Mouse (Mus musculus): ENCODE measurements at regions not wholly inside any gene's neighbourhood (a gene's known extent, or its start where the extent isn't known, plus 50 kb on each side); places are given as distances from the start of the nearest gene placed in this dataset.

DNA sequence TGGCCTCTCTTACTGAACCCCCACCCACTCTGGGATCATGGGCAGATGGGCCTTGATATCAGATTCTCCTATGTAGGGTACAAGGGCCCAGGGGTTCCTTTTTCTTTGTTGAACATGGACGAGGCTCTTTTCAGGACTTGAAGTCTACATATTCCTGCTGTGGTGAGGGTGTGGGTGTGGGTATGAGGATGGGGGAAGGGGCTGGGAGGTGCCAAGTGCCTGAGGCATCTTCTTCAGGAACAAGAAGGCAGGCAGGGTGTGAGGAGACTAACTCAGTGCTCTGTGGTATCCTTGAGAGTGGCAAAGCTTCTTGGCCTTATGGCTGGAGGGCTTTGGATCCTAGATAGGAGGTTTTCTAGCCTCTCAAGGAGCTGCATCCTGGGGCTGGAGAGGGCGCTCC, 140.0 kb downstream of the 9530068E07Rik start:
- DNase-seq (ENCODE audit: extremely low spot score in 1 of 2, low spot score in 2 of 2), result no peak
- intact Hi-C loops (cut with DNase I), result loop anchor here (5.0 kb wide), 1 partner anchor 66 kb away; no protein-coding TSS in a partner anchor

DNA sequence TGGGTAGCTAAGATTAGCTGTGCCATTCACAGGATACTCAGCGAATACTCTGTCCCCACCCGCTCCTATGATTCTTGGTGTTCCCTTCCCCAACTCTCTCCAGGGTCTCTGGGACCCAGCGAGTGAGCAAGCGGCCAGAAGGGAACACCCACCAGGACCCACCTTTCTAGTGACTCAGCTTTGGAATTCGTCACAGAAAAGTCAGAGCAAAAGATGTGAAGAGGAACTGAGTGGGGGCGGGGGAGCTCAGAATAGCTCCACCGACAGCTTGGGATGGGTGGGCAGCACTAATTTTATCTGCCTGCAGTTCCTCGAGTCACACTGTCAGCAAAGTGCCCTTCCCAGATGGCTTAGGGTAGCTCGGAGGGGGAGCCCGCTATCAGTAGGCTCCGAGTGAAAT, 140.6 kb downstream of the 9530068E07Rik start:
- intact Hi-C loops (cut with DNase I), result loop anchor here (5.0 kb wide), 1 partner anchor 65 kb away; no protein-coding TSS in a partner anchor
- peak; percentile 77 to 81 for DNase-seq (ENCODE audit: extremely low spot score in 1 of 2, low spot score in 2 of 2)

- DNase-seq (ENCODE audit: extremely low spot score in 1 of 2, low spot score in 2 of 2), result no peak
- intact Hi-C loops (cut with DNase I), result loop anchor here (5.0 kb wide), 1 partner anchor 64 kb away; no protein-coding TSS in a partner anchor
Measured at GRCm38 (mm10) chr11:52537819-52538435, 141.7 kb downstream of the 9530068E07Rik start.

- no peak for DNase-seq (ENCODE audit: extremely low spot score in 1 of 2, low spot score in 2 of 2)
- intact Hi-C loops (cut with DNase I), result no loop called here
Measured at GRCm38 (mm10) chr11:52541210-52541609, 145.0 kb downstream of the 9530068E07Rik start.

GRCm38 (mm10) chr11:52551451-52551850, 155.2 kb downstream of the 9530068E07Rik start:
- DNase-seq (ENCODE audit: extremely low spot score in 1 of 2, low spot score in 2 of 2), result no peak
- intact Hi-C loops (cut with DNase I), result no loop called here

- intact Hi-C loops (cut with DNase I), result no loop called here
Measured at GRCm38 (mm10) chr11:52552860-52553259, 156.6 kb downstream of the 9530068E07Rik start.

GRCm38 (mm10) chr11:52557836-52558235, 161.6 kb downstream of the 9530068E07Rik start:
- no peak for DNase-seq (ENCODE audit: extremely low spot score in 1 of 2, low spot score in 2 of 2)
- intact Hi-C loops (cut with DNase I), result no loop called here

More at GRCm38 (mm10) chr11:52552860-52553259, 156.6 kb downstream of the 9530068E07Rik start:
- no peak for DNase-seq (ENCODE audit: extremely low spot score in 1 of 2, low spot score in 2 of 2)

DNA sequence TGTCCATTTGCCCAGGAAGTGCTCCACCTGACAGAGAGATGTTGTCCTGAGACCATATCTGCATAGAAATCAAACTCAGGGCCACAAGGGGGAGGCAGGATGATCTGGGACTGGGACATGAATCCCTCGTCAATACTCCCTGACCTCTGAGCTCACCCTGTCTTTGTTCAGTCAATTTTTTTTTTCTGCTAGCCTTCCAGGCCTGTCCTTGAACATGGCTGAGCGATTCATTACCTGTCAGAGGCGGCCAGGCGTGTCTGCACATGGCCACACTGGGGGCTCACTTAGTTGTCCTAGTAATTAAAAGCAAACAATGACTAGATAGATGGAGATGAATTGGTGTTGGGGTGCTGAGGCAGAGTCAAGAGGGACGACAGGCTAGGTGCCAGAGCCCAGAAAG, 162.6 kb downstream of the 9530068E07Rik start:
- intact Hi-C loops (cut with DNase I), result no loop called here

GRCm38 (mm10) chr11:52561281-52561680, 165.1 kb downstream of the 9530068E07Rik start:
- intact Hi-C loops (cut with DNase I), result no loop called here
- peak in 1 of 2 experiments; percentile 50 for DNase-seq (ENCODE audit: extremely low spot score in 1 of 2, low spot score in 2 of 2)

More for the DNA sequence above, 162.6 kb downstream of the 9530068E07Rik start:
- no peak for DNase-seq (ENCODE audit: extremely low spot score in 1 of 2, low spot score in 2 of 2)

GRCm38 (mm10) chr11:52565457-52565856, 169.2 kb downstream of the 9530068E07Rik start:
- intact Hi-C loops (cut with DNase I), result no loop called here
- DNase-seq (ENCODE audit: extremely low spot score in 1 of 2, low spot score in 2 of 2), result peak in 1 of 2 experiments; percentile 42

DNA sequence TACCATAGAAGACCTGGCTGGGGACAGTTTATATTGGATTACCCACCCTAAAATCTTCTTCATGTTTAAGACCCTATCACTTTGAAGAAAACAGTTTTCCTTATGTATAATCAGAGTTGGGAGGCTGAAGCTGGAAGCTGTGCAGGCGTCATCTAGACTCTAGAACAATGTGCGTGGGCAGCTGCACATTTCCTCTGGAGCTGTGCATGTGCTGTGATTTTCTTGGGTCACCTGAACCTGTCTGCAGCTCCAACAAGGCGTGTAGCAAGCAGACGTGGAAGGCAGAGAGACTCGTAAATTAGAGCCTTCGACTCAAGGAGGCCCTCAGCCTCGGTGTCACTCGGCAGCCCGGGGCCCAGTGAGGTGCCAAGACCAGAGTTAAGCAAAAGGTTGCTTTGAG, 169.8 kb downstream of the 9530068E07Rik start:
- intact Hi-C loops (cut with DNase I), result no loop called here
- no peak for DNase-seq (ENCODE audit: extremely low spot score in 1 of 2, low spot score in 2 of 2)

DNA sequence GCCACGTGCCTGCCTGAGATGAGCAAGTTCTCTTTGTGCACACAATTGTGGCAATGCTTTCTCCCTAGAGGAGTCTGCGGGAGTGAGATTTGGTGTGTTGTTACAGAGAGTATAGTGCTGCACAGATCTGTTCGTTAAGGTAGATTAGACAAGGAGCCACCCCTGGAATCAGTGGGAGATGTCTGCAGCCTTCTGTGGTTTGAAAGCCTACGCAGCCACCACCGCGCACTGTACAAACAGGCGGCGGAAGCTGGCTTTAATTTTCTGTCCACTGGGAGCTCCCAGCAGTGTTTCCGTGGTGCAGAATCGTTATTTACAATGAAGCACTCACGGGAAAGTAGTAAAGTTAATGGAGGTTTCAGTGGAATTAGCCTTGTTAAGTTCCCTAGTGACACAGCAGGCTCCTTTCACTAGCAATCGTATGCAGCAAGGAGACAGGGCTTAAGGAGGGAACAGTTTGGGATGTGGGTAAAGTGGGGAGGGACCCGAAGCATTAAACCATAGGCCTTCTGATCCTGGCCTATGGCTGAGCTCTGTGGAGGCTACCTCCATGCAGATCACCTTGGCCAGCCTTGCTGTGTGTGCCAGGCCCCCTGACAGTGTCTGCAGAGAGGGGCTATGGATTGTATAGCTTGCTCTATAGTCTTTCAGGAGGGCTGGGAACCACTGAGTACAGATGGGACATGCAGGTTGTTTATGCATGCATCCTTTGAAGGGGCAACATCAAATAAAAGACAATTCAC, 171.9 kb downstream of the 9530068E07Rik start:
- intact Hi-C loops (cut with DNase I), result no loop called here
- DNase-seq (ENCODE audit: extremely low spot score in 1 of 2, low spot score in 2 of 2), result no peak

DNA sequence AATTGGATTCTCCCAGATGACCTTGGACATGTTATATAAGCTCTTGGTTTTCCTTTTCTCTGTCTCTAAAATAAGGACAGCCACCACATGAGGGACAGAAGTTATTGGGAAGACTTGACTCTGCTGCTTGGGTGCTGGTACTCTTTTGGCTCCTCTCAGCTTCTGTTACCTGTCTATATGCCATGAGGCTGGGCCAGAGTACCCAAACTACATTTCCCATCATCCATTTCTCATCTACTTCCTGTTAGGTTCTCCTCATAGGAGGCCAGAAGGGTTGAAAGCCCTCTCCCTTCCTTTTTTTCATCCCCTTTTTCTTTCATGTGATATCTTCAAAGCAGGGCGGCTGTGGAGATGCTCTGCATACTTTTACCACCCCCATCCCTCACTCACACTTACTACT, 172.6 kb downstream of the 9530068E07Rik start:
- no peak for DNase-seq (ENCODE audit: extremely low spot score in 1 of 2, low spot score in 2 of 2)
- intact Hi-C loops (cut with DNase I), result no loop called here

DNA sequence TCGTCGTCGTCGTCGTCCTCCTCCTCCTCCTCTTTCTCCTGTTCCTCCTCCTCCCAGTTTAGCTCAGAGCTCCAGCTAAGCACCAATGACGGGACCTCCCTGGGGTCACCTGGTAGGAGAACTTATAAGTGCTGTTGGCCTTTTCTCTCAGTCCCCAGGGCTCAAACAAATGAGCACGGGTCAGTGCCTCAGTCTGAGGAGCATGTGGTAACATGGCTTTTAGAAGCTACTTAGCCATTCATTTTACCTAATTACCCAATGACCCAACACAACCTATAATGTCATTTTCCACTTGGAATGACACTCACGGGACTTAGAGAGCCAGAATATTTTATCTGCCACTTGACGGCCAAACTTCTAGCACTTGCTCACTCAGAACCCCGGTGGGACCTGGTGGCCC, 173.5 kb downstream of the 9530068E07Rik start:
- intact Hi-C loops (cut with DNase I), result no loop called here
- DNase-seq (ENCODE audit: extremely low spot score in 1 of 2, low spot score in 2 of 2), result no peak

DNA sequence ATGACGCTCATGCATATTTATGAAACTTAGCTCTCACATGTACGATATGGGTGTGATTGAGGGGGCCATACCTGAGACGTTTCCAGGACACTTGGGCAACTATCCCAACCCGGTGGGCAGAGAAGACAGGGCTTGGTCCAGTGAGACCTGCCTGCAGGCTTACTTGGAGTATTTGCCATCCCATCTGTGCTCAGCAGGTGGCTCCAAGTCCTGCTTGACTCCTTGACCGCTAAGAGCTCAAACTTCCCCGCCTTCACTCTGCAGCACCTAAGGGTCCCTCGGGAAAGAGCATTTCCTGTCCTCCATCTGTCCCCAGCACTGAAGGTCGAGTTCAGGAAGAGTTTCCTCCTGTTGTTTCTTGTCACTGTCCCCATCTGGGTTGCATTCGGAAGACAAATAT, 182.2 kb downstream of the 9530068E07Rik start:
- DNase-seq (ENCODE audit: extremely low spot score in 1 of 2, low spot score in 2 of 2), result no peak
- intact Hi-C loops (cut with DNase I), result no loop called here

GRCm38 (mm10) chr11:52579764-52580377, 183.6 kb downstream of the 9530068E07Rik start:
- intact Hi-C loops (cut with DNase I), result loop anchor here (10.0 kb wide), 1 partner anchor 865 kb away; no protein-coding TSS in a partner anchor
- no peak for DNase-seq (ENCODE audit: extremely low spot score in 1 of 2, low spot score in 2 of 2)

DNA sequence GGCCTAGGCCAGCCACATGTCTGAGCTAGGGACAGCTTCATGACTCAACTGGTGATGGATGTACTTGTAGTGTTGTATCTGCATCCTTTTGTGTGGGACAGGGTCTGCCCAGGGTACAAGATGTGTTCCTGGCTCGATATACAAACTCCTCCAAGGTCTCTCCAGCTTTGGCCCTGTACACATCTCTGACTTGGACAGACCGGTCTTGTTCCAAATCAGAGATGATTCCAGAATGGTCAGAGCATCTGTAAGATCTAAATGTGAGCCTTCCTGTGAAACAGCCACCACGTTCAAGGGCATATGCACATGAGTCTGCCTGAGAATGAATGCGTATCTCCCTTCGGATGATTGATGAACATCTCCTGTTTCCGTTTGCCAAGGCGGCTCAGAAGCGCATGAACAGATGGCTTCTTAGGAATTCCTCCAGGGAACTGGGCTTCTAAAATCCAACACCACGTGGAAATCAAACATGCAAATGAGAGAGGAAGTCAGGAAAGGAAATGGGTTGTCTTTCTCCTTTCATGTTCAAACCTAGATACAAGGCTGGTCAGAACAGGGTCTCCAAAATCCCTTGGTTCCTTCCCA, 172.7 kb upstream of the Fstl4 start:
- intact Hi-C loops (cut with DNase I), result no loop called here
- peak in 1 of 2 experiments; percentile 51 for DNase-seq (ENCODE audit: extremely low spot score in 1 of 2, low spot score in 2 of 2)

DNA sequence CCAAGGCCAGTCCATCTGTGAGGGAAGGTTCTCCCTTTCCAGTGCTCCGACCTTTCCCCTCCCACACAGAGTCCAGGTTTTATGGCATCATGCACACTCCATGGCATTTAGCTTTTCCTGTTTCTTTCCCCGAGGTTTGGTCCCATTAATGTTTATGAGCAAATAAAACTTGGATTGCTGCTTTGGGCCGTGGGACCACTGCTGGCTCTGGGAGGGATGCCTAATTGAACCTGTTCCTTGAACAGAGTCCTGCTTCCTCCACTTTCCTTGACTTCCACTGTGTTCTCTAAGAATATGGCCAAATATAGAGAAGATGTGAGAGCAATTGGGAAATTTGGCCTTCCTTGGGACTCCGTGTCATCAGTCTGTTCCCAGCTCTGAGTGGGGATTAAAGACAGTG, 170.3 kb upstream of the Fstl4 start:
- intact Hi-C loops (cut with DNase I), result no loop called here
- DNase-seq (ENCODE audit: extremely low spot score in 1 of 2, low spot score in 2 of 2), result no peak

DNA sequence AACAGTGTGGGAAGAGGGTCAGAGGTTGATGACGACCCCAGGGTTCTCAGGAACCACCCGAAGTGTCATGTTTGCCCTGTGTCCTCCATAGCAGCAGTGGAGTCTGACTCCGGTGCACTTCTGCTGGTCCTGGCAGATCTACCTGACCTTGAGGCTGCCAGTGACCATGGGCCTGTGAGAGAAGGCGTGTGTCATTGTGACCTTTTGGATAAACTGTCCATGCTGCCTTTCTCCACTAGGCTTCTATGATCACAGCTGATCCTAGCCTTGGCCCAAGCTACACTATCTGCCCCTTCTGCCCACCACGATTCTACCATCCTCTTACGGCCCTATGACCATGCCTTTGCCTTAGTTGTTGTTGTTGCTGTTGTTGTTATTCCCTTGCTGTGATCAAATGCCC, 163.2 kb upstream of the Fstl4 start:
- no peak for DNase-seq (ENCODE audit: extremely low spot score in 1 of 2, low spot score in 2 of 2)
- intact Hi-C loops (cut with DNase I), result loop anchor here (5.0 kb wide), 1 partner anchor 64 kb away; no protein-coding TSS in a partner anchor

Data from left cerebral cortex, postnatal 10 days (tissue).